Mouse (Mus musculus) thymus, postnatal 4 days (tissue): Measurements from ENCODE around the gene Wdr76.
"Not testable (repeated sequence)": the region's sequence is repeated elsewhere in the genome, so short reads cannot be mapped to it uniquely, and the experiment has no call there.

Source experiments
- DNase-seq: peaks from one replicate; pipeline ENCODE4 v3.0.0; 2021

Wdr76 gene

DNA sequence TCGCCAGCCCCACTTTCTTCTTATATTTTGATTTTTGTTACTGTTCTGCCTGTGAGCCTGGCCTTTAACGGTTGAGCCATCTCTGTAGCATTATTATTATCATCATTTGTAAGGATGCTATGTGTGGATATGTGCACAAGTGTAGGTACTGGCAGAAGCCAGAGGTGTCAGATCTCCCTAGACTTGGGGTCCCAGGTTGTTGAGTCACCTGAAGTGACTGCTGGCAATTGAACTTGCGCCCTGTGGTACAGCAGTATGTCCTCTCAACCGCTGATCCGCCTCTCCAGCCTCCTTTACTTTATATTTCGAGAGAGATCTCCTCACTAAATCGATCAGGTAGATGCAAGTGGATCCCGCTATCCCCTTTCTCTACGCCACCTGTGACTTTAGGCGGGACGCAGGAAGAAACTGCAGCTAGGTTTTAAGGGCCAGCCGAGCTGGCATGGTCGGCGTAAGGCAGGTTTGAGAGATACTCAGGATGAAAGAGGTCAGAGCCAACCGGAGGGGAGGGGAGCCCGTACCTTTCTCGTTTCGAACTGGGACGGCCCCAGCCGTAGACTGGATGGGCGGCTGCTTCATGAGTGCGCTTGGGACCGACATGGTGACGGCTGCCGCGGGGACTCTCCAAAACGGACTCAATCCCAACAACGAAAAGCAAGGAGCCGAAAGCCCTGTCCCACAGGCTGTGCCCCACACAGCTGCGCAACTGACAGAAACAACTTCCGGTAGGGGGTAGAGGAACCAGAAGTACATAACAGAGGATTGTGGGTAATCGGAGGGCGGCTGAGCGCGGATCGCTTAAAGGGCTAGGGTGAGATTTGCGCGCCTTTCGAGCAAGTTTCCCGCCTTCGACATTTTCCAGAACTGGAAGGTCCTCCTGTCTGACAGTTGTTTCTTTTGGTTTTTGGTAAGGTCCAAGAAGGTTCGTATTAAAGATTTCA lies at the start of gene Wdr76, which contains the start of gene Mfap1a:
Gene Wdr76 (plus strand): TSS at position 782 of the 941 bp plus-strand sequence.
Gene Mfap1a (minus strand): TSS at position 724 of the 941 bp plus-strand sequence.
- peak; percentile 85 for DNase-seq

DNA sequence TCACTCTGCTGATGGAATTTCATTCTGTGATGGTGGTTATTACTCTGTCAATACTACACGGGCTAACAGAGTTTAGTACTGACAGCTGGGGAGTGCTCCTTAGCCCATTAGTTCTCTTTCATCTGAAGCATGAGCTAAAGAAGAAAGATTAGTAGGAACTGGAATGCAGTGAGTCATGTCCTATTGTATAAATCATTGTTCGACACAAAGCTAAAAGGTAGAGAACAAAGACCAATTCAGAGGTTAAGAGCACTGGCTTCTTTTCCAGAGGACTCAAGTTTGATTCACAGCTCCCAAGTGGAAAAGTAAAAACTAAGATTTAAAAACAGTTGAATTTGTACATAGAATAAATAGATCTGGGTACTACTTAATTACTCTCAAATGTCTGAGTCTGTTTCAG lies 46.5 kb upstream of the Wdr76 start:
- DNase-seq, result no peak

DNA sequence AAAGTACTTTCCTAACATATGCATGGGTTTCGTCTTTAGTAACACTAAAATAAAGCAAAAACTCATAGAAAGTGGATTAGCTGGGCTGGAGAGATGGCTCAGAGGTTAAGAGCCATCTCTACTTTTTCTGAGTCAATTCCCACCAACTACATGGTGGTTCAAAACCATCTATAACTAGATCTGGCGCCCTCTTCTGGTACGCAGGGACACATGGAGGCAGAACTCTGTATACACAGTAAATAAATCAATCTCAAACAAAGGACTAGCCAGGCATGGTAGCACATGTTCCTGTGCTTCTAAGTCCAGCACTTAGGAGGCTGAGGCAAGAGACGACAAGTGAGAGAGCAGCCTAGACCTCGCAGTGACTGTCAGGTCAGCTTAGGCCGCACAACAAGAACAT lies 37.5 kb upstream of the Wdr76 start:
- DNase-seq, result not testable (repeated sequence)

DNA sequence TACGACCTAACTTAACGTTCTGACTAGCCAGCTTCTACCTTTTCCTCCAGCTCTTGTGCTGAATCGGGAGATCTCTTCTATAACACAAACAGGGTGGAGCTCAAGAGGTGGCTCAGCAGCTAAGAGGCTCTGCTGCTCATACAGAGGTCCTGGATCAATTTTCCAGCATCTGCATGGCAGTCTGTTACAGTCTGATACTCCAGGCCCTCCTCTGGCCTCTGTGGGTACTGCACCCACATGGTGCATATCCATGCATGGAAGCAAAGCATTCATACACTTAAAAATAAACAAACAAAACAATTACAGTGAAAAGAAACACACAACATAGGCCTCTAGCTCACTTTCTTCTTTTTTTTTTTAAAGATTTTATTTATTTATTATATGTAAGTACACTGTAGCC lies 33.7 kb upstream of the Wdr76 start:
- DNase-seq, result not testable (repeated sequence)

DNA sequence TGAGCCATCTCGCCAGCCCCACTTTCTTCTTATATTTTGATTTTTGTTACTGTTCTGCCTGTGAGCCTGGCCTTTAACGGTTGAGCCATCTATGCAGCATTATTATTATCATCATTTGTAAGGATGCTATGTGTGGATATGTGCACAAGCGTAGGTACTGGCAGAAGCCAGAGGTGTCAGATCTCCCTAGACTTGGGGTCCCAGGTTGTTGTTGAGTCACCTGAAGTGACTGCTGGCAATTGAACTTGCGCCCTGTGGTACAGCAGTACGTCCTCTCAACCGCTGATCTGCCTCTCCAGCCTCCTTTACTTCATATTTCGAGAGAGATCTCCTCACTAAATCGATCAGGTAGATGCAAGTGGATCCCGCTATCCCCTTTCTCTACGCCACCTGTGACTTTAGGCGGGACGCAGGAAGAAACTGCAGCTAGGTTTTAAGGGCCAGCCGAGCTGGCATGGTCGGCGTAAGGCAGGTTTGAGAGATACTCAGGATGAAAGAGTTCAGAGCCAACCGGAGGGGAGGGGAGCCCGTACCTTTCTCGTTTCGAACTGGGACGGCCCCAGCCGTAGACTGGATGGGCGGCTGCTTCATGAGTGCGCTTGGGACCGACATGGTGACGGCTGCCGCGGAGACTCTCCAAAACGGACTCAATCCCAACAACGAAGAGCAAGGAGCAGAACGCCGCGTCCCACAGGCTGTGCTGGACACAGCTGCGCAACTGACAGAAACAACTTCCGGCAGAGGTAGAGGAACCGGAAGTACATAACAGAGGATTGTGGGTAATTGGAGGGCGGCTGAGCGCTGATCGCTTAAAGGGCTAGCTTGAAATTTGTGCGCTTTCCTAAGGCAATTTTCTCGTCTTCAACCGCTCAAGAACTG lies 33.0 kb upstream of the Wdr76 start, which contains the start of gene Mfap1b:
Gene Mfap1b (minus strand): TSS at position 767 of the 879 bp plus-strand sequence.
- peak; percentile 78 for DNase-seq

DNA sequence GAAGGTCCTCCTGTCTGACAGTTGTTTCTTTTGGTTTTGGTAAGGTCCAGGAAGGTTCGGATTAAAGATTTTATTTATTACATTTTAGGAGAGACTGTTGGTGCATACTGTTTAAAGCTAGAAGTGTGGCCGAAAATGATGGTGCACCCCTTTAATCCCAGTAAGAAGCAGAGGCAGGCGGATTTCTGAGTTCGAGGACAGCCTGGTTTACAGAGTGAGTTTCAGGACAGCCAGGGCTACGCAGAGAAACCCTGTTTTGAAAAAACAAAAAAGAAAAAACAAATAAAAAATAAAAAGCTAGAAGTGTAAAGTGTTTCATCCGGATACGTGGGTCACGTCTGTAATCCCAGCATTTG lies 32.4 kb upstream of the Wdr76 start:
- no peak for DNase-seq

DNA sequence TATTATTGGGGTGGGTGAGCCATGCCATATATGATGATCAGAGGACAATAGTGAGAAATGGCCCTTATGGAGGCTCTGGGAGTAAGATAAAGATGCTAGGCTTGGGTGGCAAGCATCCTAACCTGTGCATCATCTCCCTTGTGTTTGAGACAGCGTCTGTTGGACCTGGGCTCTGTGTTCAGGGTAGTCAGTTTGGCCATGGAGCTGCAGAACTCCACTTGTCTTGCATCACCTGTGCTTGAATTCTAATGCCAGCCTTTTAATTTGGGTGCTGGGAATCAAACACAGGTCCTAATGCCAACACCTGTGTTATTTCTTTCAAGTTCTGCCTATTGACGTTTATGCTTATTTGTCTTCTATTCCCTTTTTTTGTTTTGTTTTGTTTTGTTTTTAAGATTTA lies 31.2 kb upstream of the Wdr76 start:
- not testable (repeated sequence) for DNase-seq

DNA sequence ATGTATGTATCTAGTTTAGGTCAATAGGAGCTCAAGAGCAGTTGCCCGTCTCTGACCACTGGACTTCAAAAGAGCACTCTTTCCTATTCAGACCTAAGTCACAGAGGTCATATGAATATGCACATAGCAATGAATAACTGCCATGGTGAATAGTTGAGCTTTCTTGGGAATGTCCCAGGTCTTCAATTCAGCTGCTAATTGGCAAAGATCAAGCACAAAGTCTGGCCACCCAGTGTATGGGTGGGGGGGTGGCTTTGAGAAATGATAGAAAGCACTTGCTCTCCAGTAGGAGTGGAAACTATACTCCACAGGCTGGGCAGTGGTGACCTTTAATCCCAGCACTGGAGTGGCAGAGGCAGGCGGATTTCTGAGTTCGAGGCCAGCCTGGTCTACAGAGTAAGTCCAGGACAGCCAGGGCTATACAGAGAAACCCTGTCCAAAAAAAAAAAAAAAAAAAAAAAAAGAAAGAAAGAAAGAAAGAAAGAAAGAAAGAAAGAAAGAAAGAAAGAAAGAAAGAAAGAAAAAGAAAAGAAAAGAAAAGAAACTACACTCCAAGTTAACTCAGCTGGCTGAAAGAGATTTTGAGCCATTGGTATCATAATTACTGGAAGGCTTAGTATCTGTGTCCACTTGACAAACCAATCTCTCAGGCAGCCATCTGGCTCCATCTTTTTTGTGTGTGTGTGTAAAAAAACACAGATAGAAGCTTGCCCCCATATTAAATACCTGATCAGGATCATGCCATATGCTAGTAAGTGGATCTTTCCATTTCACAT lies 28.8 kb upstream of the Wdr76 start:
- DNase-seq, result no peak

DNA sequence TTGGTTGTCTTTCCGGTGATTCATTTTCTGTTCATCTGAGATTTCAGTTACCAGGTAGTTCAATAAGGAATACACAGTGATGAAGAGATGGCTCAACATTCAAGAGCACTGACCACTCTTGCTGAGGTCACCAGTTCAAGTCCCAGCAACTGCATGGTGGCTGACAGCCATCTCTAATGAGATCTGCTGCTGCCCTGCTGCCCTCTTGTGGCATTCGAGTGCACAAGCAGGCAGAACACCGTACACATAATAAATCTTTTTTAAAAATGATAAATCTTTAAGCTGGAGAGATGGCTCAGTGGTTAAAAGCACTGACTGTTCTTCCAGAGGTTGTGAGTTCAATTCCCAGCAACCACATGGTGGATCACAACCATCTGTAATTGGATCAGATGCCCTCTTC lies 26.0 kb upstream of the Wdr76 start:
- DNase-seq, result peak; percentile 60

DNA sequence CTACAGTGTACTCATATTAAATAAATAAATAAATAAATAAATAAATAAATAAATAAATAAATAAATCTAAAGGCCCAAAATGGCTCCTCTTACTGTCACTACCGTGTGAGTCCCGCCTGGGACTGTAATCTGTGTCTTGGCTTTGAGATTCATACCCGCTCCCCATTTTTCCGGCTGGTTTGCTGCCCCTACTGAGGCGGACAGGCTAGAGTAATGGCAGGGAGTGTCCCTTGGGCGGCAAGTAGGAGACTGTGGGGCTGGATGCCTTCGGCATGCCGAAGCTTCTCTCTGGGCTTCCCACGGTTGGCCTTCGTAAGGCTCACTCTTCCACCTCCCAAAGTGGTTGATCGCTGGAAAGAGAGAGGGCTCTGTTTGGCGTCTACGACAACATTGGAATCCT lies 25.6 kb upstream of the Wdr76 start:
- not testable (repeated sequence) for DNase-seq

DNA sequence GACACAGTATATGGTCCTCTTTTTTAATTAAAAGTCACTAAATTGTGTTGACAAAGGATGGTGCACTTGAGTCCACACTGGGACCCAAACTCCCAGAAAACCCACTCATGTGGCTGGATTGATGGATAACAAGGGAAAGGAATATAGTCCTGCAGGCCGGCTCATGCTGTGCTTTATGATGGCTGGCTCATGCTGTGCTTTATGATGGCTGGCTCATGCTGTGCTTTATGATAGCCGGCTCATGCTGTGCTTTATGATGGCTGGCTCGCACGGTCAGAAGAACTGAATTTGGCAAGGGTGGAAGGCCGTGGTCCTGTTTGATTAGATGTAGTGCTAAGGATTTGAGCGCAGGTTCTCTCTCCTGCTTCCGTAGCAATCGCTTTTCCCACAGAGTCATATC lies 22.9 kb upstream of the Wdr76 start:
- no peak for DNase-seq

DNA sequence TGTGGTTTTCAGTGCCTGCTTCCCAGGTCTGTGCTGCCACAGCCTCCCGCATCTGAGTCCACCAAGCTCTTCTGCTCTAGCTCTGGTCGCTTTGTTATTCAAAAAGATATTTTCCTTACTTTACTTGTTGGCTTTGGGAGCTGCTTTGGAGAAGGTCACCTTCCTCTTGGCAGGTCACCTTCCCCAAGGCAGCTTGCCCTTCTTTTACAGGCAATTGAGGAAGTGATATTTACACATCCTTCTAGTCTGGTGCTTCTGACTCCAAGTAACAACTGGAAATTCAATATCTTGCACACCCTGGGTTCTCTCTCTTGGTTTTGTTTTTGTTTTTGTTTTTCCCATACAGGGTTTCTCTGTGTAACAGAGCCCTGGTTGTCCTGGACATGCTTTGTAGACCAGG lies 22.1 kb upstream of the Wdr76 start:
- not testable (repeated sequence) for DNase-seq

DNA sequence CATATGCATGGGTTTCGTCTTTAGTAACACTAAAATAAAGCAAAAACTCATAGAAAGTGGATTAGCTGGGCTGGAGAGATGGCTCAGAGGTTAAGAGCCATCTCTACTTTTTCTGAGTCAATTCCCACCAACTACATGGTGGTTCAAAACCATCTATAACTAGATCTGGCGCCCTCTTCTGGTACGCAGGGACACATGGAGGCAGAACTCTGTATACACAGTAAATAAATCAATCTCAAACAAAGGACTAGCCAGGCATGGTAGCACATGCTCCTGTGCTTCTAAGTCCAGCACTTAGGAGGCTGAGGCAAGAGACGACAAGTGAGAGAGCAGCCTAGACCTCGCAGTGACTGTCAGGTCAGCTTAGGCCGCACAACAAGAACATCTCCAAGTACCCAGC lies 5.0 kb upstream of the Wdr76 start:
- DNase-seq, result not testable (repeated sequence)

DNA sequence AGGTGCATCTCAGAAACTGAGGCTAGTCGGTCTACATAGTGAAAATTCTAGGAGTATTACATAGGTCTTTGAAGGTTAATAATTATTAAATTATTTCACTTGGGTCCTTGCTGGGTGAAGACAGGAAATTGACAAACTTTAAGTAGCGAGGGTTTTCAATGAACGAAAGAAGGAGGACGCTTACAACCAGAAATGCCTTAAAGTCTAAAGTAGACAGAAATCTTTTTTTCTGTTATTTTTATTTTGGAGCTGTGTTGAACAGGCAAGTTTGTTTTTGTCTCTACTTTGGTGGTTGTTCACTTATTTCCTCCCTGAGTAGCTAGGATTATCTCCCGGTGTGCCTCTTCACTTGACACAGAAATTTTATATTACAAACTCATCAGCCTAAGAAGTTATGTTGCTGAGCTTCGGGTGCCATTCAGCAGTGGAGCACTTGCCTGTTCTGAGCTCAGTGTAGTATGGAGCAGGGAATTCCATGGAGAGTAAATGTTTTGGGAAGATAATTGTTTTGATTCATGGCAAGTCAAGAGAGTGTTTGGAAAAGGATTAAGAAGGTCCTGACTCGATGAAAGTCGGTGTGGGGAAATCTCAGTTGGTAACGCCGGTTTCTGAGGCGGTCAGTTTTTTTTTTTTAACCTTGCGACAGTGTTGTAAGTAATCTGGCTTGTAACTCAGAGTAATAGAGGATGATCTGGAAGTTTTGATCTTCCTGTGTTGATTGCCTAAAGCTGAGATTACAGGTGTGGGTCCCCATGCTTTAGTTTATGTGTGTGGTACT lies 839 bp downstream of the Wdr76 start:
- DNase-seq, result no peak

DNA sequence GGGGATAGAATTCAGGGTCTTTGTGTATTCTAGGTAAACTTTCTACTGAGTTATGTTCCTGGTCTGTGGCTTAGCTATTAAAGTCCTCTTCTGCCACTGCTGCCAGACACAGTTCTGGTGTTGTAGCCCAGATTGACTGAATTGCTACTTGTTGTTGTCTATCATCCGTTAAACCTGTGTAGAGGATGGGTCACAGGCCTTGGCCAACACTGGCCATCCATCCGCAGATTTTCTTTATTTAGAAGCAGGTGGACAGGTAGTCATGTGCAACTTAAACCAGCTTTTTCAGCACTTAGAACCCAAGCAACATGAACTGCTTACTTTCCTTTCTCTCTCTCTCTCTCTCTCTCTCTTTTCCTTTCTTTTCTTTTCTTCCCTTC lies 1.4 kb downstream of the Wdr76 start:
- DNase-seq, result no peak

DNA sequence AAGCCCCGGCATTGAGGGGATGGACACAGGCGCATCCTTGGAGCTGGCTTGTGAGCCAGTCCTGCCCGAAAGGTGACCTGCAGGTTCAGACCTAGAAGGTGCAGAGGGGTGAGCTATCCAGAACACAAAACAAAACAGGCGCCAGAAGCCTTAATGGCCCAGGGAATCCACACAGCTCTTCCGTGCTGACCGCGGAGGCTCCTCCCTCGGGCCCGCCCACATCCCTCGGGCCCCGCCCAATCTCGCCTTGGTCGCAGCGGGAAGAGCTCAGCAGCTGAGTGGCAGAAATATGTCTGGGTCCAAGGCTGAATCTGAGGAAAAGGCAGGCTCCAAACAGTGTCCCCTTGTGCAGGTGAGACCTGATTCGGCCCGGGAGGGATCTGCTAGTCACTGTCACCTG lies 3.1 kb downstream of the Wdr76 start:
- DNase-seq, result peak; percentile 73

DNA sequence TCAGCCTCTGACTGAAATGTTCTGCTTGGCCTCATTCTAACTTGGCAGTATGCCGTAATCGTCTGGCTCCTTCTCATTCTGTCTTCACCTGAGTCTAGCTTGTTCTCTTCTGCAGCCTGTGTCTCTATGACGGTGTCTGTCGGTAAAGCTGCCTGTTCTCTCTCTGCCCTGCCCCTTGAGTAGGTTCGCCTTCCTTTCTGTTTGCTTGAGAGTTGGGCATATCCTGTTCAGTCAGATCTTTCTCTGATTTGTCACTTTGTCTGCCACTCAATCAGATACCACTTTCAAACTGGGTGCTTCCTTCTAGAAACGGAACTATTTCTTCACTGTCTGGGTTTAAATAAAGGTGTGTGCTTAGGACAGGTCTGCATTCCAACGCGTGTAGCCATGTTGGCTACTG lies 4.9 kb downstream of the Wdr76 start:
- peak; percentile 12 for DNase-seq

DNA sequence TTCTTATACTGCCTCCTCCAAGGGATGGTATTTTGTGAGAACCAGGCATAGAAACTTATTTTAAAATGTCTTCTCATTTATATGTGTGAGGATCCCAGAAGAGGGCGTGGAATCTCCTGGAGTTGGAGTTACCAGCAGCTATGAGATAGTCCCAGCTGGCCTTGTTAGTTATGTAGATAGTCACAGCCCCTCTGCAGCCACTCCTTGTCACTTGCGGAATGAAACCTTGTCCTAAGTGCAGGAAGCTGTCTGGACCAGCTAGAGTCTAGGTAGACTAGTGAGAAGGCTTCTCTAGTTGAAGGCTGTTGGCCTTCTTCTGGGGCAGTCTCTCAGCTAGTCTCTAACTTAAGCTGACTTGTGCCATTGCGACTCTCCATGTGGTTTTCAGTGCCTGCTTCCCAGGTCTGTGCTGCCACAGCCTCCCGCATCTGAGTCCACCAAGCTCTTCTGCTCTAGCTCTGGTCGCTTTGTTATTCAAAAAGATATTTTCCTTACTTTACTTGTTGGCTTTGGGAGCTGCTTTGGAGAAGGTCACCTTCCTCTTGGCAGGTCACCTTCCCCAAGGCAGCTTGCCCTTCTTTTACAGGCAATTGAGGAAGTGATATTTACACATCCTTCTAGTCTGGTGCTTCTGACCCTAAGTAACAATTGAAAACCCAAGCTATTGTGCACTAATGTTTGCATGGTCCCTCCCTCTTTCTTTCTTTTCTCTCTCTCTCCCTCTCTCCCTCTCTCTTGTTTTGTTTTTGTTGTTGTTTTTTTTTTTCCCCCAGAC lies 6.7 kb downstream of the Wdr76 start:
- not testable (repeated sequence) for DNase-seq

DNA sequence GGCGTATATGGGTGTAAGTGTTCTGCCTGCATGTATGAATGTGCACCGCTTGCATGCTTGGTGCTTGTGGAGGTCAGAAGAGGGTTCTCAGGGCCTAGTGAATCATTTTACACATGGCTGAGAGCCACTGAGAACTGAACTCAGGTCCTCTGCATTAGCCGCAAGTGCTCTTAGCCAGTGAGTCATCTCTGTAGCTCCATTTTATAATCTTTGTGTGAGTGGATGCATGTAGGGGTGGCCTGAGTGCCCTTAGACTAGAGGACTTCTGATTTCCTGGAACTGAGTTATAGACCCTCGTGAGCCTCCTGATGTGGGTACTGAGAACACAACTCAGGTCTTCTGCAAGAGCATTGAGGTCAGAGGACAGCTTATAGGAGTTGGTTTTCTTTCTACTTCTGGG lies 7.7 kb downstream of the Wdr76 start:
- DNase-seq, result no peak

DNA sequence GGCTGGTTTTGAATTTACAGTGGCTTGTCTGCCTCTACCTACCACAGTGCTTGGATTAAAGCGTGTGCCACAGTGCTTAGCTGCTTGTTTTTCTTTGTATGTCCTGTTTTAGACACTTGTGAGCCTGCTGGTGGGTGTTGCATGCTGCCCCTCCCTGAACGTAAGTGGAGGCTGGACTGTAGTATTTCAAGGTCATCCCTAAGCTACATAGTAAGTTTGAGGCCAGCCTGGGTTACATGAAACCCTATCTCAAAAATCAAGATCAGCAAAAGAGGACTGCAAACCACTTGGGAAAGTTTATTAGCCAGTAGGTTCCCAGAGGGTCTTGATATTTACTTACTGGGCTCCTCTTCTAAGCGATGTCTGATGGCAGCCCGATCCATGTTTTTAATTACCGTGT lies 11.6 kb downstream of the Wdr76 start:
- no peak for DNase-seq

DNA sequence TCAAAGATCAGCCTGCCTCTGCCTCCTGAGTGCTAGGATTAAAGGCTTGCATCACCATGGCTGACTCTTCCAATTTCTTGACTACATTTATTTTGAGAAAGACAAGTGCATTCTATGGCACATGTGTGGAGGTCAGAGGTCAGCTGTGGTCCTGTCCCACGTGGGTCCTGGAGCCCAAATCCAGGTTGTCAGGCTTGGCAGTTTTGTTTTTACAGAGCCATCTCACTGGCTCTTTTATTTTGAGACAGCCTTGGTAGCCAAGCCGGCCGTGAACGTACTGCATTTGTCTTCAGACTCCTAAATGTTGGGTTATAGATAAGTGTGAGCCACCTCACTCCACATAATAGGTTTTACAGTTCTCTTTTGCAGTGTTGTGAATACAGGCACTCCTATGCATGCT lies 12.2 kb downstream of the Wdr76 start:
- DNase-seq, result not testable (repeated sequence)
